Mouse (Mus musculus) adrenal gland, postnatal 4 days (tissue): ENCODE measurements around the gene Klf2. TPM values are rescaled to one million over a fixed set of nuclear protein-coding genes. Genes with fewer than 3 reads are reported as not detected.

Source experiments
- DNase-seq, 2 experiments: peaks; one replicate each; pipeline ENCODE4 v3.0.0; 2021 to 2022; ENCODE audit warnings: low spot score in 2 of 2, mixed read lengths in 2 of 2
- total RNA-seq, 2 experiments: library from RNA; stranded (reverse); gene quantifications; 2 replicates each; pipeline ENCODE4 v1.2.3; 2021

Klf2 gene
- total RNA-seq, 2 experiments from 2014 or later, result 40.6 to 41.4 TPM

DNA sequence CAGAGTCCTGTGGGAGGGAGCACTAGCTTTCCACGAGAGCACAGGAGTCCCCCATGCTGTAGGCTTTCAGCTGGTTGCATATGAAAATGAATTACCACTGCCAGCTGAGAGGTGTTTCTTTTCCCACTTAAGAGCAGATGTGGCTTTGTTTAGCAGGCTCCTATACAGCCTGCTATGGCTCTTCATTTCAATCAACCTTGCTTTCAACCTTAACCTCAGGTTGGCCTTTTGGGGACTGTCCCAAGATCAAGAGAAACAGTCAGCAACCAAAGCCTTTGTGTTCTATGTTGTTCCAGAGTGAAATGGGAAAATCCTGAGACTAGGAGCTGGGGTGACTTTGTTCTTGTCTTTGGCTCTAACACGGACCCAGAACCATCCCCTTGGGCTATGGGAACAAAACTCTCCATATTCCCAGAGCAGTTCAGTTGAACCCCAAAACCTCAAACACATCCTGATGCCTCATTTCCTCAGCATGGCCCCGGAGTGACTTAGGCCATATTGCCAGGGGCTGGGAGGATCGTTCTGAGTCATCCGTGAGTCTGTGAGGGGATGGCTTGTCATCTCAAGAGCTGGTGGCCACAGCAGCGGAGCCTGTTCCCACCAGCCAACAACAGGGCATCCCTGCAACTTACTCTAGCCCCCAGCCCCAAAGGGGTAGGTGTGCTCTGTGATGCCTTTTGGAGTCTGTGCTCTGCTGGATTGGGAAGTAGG is 12.1 kb downstream of the Klf2 start:
- no peak for DNase-seq

DNA sequence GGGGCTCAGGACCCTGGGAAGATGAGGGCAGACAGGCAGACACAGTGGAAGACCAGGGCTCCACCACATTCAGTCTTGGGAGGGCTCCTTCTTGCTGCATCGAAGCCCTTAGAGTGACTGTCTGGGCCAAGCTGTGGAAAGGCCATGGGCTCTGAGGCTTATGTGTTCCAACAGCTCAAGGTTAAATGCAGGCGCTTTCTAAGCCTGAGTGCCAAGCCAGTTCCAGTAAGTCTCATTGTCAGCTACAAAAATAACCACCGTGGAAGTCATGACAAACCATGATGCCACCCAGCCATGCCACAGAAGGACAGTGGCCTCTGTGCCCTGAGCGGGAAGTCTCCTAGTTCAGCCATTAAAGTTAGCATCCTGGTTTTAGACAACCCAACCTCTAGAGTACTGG is 12.8 kb downstream of the Klf2 start:
- no peak for DNase-seq

DNA sequence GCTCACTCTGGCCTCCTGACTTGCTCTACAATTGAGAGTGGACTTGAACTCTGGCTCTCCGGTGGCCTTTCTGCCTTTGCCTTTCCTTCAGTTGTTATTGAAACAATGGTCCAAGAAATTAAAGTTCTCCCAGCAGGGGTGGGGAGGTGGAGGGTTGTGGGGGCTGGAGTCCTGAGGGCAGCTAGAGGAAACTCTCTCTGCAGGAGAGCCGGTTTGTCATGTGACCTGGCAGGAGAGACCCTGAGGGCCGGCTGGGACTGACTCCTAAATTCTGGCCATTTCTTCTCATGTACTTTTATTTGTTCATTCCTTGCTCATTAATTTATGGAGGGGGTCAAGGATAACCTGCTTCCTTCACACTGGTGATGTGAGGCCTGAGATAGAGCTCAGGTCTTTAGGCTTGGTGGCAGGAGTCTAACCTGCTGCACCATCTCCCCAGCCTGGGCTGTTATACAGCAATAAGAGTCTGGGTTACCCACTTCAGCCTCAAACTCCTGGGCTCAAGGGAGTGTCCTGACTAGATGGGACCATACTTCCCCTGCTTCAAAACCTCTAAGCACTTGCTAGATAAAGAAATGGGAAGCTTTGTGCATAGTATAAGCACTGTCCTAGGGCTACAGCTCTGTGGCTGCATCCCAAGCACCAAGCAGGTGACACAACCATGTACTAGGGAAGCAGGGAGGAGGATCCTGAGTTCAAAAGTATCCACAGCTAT is 14.8 kb downstream of the Klf2 start:
- DNase-seq, result no peak

DNA sequence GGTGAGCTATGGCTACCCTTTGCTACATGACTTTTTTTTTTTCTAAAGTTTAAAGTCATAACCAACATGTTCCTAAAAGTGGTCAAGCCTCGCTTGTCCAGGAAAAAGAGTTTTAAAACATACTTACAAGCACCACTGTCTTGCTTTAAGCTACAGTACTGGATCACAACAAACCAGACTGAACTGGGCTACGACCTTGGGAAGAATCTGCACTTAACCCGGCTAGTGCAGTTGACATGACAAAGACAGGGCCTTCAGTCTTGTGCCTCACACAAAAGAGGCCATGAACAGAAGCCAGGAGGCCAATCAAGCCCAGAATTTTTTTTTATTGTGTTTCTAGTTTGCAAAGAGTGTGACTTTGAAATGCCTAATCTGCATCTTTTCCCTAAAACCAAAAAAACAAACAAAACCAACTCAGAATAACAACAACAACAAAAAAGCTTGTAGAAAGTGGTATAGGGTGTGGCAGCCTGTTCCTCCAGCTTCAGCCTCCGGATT is 15.4 kb downstream of the Klf2 start:
- no peak for DNase-seq

DNA sequence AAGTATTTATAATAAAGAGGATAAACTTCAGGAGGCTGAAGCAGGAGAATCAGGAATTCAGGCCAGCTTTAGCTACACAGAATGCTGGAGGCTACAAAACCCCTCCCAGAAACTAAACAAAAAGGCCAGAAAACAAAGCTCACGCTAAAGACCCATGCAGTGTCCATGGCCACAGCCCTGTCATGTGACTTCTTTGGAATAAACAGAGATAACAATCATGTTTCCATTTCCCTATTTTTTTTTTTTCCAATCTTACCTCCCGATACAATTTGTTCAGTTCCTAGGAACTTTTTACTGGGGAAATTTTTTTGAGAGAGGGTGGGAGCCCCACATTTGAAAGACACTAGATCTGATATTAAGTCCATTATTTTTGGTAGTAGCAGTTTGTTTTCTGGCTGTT is 17.4 kb downstream of the Klf2 start:
- DNase-seq, result no peak

DNA sequence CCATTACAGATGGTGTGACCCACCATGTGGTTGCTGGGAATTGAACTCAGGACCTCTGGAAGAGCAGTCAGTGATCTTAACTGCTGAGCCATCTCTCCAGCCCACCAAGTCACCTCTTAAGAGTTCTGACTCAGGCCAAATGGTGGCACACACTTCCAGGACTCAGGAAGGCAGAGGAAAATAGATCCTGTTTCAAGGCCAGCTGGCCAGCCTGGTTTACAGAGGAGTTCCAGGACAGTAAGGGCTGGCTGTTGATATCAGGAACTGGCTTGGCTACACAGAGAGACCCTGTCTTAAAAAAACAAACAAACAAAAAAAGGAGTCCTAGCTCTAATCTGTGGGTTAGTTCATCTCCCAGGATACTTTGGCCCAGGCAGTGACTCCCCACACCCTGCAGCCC is 18.2 kb downstream of the Klf2 start:
- DNase-seq, result no peak

DNA sequence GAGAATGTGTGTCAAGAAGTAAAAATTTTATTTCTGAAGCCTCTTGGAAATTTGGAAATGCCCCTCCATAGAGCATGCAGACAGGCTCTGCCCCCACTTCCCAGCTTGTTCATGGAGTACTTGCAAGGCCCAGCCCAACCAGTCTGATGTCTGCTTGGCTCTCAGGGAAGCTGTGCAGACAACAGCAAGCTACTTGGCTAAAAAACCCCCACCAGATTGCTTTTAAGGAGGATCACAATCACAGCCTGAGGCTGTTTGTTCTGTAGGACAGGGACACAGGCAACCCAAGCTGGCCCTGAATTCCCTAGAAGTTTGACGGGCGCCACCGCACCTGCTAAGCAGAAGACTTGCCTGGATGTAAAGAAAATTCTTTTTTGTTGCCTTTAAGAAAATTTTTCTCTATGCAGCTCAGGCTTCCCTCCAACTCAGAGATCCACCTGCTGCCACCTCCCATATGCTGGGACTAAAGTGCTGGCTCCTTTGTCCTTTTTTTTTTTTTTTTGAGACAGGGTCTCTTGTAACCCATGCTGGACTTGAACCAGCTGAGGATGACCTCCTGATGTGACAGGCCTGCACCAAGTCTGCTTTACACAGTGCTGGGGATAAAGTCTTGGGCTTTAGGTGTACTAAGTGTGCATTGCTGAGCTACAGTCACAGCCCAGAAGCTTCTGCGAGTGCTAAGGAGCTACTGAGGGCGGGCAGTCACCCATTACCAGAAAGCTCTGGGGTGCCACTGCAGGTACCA is 23.9 kb downstream of the Klf2 start:
- DNase-seq, result no peak

DNA sequence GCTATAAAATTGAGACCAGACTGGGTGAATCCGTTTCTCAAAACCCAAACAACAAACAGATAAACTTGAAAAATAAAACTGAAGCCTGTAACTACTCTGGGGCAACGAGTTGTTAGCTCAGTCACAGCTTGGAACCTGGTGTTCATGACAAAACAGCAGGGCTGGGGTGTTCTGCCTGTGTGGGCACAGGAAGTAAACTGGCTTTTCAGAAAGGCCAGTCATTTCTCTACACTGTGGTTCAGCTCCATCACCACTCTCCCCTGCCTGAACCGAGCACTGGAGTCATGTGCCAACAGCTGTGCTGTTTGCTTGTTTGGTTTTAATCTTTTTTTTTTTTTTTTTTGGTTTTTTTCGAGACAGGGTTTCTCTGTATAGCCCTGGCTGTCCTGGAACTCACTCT is 24.9 kb downstream of the Klf2 start:
- DNase-seq, result no peak

DNA sequence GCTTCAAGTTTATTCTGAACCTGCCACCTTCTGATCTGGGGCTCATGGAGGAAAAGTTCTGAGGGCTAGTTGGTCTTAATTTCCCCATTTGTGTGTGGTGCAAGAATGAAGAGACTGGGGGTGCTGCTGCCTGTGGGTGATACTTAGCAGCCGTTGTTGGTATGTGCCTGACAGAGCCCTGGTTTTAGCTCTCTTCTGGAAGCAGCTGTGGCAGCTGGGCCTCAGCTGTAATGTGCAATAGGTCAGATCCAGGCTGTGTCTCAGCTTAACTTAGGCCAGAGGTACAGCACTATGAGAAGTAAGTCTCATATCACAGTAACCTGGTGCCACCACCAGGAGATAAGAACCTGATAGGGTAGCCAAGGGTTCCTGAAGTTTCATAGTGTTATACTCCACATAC is 28.7 kb downstream of the Klf2 start:
- no peak for DNase-seq

DNA sequence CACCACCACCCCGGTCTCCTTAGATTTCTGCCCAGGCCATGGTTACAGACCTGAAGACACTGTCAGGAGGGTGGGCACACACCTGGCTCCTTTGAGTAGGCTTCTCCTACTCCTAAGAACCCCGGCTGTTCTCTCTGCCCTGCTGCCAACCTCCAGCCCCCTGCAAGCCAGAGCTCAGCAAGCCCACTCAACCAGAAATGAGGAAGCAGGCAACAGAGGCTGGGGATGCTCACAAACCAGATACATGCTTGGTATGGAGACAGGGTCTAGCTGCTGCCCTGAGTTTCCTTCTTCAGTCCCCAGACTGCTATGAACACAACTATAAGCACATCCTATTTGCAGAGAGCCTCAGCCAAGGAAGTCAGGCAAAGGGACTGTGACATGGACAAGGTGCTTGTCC is 29.3 kb downstream of the Klf2 start:
- no peak for DNase-seq

DNA sequence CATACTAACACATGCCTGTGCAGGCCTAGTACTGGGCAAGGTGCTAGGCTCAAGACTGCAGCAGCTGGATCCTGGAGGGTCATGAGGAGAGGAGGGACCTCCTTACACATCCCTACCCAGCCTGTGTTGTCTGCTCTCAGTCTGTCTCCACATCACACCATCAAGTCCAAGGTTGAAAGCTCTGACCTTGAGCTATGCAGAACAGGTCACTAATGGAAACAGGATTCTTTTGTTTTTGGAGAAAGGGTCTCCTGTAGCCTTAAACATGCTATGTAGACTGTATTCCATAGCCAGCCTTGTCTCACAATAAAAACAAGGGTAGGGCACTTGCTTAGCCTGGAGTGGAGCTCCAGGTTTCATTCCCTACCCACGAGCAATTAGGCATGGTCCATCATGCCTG is 30.1 kb downstream of the Klf2 start:
- no peak for DNase-seq

DNA sequence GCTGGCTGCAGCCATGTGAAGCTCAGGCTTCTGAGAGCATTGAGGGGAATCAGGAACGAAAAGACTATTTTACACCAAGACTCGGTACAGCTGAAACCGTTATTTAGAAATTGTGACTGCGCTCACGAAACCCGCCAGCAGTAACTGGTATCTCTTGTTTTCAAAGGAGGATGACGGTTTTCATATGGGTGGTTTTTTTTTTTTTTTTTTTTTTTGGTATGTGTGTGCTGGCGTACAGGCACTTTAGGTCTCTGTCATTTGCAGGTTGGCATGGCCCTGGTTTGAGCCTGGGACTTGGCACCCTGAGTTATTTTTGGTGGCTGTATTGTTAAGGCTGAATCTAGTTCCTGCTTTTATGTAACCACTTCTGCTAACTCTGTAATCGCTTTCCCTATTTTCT is 31.0 kb downstream of the Klf2 start:
- DNase-seq, result no peak

DNA sequence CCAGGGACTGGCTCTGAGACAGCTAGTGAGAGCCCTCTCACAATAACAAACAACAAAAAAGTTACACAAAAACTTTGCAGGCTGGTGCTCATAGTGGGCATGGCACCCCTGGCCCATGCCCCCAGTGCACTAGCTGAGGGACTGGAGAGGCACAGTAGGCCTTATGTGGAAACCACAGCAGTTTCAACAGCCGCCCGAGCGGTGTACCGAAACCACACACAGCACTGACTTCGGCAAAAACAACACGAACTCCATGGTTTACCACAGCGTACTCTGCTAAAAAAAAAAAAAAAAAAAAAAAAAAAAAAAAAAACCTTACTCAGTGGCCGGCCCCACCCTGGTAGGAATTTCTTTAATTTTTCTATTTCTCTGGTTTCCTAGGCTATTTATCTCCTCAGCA is 31.9 kb downstream of the Klf2 start:
- no peak for DNase-seq

DNA sequence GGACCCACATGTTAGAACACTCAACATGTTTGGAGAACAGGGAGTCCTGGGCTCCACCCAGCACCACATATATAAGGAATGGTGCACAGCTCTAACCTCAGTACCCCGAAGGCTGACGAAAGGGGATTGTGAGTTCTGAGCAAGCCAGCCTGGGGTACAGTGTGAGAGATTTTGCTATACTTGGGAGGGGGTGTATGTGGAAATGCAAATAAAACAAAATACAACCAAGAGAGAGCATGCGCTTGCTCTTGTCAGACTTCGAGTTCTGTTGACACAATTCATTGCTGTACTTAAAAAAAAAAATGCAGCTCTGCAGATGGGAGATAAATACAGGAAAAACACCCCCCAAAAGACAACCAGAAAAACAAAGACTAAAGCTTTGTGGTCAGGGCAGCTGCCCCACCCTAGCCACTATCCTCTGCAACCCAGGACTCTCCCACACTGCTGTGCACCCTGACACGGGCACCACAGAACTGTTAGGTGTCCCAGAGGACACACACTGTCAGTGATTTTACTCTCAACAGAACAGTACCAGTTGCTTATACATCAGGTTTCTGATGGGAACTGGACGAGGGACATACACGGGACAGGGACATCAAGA is 32.7 kb downstream of the Klf2 start:
- no peak for DNase-seq

DNA sequence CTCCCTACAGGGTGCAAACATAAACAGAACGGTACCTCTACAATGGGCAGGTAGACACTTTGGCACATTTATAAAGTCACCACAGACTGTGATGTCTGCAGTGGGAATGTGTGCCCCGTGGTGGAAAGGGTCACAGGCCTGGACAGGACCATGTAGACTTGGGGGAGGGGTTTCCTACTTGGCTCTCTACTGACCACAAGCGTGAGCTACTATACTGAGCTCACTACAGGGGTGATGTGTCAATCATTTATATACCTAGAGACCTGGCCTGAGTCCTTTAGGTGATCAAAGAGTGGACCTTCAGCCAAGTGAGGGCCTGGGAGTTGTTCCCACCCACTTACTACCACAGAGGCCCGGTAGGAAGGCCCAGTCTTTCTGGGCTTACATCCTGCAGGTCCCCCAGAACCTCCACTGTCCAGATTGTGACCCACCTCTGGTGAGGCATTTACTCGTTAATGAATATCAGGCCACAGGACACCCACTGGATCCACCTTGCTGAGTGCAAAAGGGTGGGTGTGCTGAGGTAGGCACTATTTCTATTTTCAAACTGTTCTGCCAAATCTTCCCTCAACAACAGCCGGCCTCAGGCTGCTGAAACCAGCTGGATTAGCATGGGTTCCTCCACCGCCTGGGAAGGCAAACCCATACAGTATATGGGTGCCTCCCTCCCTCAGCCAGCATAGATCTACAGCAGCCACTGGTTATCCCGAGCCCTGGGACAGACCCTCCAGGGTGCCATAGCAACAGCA is 34.3 kb downstream of the Klf2 start:
- DNase-seq, result no peak

DNA sequence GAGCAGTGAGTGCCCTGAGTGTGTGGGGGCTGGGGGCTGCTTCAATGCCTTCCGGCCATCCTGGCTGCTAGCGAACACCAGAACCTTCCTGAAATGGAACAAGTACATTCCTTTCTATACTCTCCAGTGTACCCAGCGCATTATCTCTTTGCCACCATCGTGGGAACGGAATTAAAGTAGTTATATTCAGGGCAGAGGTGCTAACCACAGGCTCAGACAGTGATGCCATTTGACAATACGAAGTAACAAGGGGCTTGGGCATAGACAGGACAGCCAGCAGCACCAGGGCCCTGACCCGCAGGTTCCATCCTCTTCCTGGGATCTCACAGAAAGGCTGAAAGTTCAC is 34.8 kb downstream of the Klf2 start:
- DNase-seq, result no peak

DNA sequence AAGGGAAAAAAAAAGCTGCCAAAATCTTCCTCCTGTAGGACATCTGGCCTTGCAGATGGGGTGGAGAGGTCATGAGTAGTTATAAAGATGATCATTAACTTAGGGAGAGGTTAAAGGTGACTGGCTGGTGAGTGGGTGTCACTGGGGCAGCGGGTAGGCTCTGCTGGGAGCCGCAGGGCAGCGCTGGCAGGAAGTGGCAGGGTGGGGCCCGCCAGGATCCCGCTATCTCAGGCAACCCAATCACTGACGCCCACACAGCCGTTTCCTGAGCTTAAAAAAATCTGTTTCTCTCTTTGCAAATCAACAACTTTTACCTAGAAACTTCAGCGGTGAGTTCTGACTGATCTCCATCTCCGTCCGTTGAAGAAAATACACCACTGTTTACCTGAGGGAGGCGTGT is 35.4 kb downstream of the Klf2 start:
- no peak for DNase-seq

DNA sequence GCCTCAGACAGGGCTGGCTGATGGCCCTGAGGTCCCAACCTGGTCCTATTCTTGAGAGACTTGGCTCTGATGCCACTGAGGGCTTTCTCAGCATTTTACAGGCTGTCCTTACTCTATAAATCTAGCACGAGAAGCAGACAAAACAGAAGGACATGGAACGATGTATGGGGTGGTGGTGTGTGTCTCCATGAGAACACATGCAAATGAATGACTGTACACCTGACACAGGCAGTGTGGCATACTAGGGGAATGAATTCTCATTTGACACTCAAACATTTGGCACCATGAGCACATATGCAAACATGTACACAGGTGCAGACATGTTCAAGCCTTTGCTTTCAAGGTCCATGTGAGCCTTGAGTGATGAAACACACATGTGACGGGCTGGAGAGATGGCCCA is 37.8 kb downstream of the Klf2 start:
- no peak for DNase-seq

DNA sequence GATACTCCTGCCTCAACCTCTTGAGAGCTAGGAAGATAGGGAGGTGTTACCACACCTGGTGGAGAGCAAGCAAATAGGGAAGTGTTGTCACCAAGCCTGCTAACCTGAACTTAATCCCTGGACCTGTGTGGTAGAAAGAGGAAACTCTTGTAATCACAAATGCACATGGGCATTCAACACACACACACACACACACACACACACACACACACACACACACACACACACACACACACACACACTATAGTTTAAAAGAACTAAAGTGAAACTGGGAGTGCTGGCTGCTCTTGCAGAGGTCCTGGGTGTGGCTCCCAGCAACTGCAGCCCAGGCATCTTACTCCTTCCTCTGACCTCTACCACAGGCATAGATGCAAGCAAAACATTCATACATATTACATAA is 41.3 kb downstream of the Klf2 start:
- no peak for DNase-seq

DNA sequence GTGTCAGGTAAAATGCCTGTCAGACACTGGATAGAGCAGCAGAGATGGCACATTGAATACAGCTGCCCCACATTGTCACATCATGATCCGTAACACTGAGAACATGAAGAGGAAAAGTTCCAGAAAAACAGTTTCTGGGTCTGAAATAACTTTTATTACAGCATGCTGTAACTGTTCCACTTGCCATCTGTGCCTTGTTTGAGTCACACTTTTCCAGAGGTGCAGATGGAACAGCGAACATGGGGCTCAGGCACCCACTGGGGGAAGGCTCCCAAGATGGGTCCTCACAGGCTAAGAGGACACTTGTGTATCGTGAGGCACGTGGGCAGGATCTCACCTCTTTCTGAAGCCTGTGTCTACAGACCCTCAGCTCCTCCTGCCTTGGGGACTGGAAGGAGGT is 43.9 kb downstream of the Klf2 start:
- no peak for DNase-seq

DNA sequence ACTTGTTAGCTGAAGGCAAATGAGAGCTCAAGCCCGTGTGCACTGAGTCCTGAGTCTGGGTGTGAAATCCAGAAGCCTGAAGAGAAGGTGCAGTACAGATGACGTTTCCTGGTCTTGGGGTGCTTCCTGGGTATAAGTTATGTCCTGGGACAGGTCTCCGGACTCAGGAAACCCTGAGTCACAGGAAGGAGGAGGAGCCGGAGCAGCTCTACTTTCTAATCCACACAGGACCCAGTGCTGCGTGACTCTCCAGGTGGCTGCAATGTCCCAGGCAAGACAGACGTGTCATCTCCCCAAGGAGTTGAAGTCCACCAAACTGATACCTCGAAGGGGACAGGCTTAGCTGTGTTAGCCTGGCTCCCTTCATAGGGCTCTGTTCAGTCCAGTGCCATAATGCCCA is 44.6 kb downstream of the Klf2 start:
- DNase-seq, result no peak
